Mouse (Mus musculus) kidney, adult 8-10 months (tissue): ENCODE data around the gene Gm11639.

Experiments
- DNase-seq, 2 experiments: peaks; one replicate each; pipeline ENCODE4 v3.0.0; 2022

Gm11639 gene

DNA sequence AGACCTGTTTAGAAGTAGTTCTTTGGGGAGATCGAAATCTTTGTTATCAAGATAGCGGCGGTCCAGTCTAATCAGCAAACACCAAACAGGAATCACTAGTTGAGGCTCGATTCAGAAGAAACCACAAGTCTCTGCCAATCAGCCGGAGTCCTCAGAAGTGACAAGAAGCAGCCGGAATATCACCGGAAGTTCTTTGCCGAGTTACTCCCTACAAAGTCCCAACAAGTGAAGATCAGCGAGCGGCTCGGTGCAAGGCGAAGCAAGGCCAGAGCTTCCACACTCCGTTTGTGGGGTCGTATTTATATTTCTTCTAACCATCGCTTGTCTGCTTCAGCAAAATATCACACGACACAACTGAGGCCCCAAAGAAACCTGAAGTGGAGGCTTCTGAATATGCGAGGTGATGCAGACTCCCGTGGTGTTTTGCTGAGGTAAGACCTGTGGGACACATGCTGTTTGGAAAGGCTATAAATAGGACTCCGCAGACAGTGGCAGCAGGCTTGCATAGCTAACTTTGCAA lies 471.3 kb downstream of the Gm11639 start:
- DNase-seq, result peak in 1 of 2 experiments; percentile 19

DNA sequence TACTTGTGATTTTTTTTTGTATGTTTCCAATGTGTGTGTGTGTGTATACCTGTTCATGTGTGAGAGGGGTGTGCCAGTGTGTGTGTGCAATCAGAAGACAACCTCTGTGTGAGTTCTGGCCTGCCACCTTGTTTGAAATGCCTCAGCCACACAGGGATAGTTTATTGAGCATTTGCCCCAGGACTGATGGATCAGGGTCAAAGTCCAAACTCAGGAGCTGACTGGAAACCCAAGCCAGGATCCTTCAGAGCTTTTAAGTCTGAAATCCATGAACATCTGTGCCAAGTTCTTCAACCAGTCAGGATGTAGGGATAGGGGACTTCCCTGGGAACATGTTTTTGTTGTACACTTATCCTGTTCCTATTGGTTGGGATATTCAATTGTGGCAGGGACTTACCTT lies 472.5 kb downstream of the Gm11639 start:
- peak; percentile 13 to 38 for DNase-seq

DNA sequence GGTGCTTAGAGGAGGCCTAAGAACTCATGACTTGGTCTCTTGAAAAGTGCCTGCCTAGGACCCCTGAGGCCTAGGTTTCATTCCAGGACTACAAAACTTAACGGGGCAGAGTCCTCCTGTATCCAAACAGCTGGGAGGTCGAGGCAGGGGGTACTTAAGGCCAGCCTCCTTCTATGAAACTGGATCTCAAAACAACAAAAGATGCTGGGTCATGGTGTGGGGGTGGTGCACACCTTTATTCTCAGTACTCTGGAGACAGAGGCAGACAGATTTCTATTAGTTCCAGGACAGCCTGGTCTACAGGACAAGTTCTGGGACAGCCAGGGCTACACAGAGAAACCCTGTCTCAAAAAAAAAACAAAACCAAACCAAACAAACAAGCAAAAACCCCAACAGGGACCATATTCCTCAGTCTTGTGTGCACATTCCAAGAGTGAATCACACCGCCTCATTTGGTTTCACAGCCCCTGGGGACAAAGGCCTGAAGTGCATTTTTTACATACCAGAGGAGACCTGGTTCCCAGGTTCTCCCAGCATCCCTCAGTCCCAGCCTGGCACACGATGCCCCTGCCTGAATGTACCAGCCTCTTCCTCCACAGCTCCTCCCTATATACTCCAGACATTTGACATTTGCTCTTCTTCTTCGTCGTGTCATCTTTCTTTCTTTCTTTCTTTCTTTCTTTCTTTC lies 474.3 kb downstream of the Gm11639 start:
- DNase-seq, result peak in 1 of 2 experiments; percentile 26

DNA sequence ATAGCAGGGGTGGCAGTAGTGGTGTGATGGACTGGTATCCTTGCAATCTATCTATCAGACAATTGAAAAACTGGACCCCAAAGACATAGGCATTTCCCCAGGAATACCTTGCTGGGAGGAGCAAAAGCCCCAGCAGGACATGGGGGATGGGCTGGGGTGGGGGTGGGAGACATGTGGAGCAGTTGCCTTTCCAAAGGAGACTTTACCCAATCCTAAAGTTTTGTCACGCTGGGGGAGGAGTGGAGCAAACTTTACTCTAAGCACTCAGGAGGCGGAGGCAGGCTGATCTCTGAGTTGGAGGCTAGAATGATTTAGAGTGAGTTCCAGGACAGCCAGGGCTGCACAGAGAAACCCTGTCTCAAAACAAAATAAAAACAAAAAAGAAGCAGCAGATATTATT lies 475.9 kb downstream of the Gm11639 start:
- DNase-seq, result no peak

DNA sequence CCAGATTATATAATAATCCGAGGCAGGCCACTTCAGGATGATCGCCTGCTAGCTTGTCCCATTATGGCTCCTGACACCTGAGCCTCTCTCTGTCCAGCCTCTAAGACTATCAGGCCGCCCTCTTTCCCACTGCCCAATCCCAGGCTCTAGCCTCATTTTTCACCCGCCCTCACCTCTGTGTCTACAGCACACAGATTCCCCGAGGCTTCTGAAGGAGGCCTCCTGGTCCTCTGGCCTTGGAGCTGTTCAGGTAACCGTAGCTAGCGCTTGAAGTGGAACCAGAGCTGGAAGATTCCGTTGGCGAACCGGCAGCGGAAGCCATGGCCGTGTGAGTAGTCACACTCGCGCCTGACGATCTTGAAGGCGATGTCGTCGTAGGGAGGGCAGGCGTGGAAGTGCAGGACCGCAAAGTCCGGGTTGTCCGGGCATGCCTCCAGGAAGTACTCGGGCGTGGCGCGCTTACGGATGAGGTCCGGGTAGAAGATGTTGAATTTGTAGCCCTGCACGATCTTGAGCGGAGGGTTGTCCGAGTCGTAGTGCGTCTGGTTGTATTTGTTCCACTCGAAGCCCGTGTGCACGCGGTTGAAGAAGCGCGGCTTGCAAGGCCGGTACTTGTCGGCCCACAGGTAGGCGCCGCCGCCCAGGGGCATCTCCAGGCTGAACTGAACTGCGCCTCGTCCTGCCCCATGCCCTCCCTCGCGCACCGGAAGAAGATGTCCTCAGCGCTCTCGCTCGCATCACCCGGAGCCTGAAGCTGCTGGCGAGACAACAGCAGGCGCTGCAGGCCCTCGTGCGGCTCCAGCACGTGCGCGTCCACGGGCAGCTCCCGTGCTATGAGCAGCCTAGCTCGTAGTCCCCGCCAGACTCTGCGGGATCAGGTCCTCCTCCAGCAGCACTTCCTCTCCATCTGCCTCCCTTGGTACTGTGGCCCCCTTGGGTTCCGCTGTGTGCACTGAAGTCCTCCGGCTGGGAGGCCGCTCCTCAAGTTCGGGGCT lies 479.3 kb downstream of the Gm11639 start:
- no peak for DNase-seq

DNA sequence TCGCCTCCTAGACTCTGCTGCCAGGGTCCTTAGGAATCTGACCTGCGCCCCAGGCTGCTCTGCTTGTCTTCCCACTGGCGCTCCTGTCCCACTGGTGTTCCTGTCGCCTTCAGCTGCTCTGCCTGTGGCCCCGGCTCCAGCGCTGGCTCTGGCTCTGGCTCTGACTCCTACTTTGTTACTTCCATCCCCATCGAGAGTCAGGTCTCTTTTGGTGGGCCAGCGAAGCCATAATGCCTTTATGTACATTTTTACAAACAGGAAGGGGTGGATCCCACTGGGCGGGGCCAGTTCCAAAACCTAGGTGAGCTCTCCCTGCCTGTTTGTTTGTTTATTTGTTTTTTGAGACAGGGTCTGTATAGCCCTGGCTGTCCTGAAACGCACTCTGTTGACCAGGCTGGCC lies 481.3 kb downstream of the Gm11639 start:
- DNase-seq, result no peak
